Mouse (Mus musculus): Measurements from ENCODE around the gene Gpr34. TPM values are rescaled to one million over a fixed set of nuclear protein-coding genes. Genes with fewer than 3 reads are reported as not detected.

Gpr34 gene
- polyA plus RNA-seq (2014; fragmentation: Nextera tagmentation; extraction: Ambion mirVana), result 3.8 and 4.1 TPM in 2 replicates

GRCm38 (mm10) chrX:13631599-13632283, at the start of gene Gpr34:
TSS of gene Gpr34 (plus strand) at chrX:13632089.
- H3K4me3 ChIP-seq (ENCODE audit: low read depth, low read length), result no peak within 1 kb of the TSS
- no peak within 1 kb of the TSS for H3K9ac ChIP-seq (ENCODE audit: low read length)
- ATAC-seq (no peak), DNase-seq (ENCODE audit: low spot score) (no peak)
- no peaks in the 10 kb centered on the region for H3K36me3 ChIP-seq (ENCODE audit: control insufficient read depth, insufficient read depth, low read length)
- WGBS, result 66% methylated on average over 5 of the region's 5 CpGs
- no peak within 1 kb of the TSS for H3K27ac ChIP-seq (ENCODE audit: low read depth, low read length)
- H3K4me1 ChIP-seq (ENCODE audit: control insufficient read depth, insufficient read depth, low read length), result no peaks in the 10 kb centered on the region
- H3K4me2 ChIP-seq (ENCODE audit: low read length), result no peak within 1 kb of the TSS
- H3K27me3 ChIP-seq (replicated peaks; ENCODE audit: control insufficient read depth, insufficient read depth, low read length), result no peaks in the 10 kb centered on the region
- H3K9me3 ChIP-seq (replicated peaks; ENCODE audit: control insufficient read depth, low read length), result no peaks in the 10 kb centered on the region

GRCm38 (mm10) chrX:13599373-13599772, 32.5 kb upstream of the Gpr34 start:
- Histone ChIP-seq H3K4me1 (ENCODE audit: control insufficient read depth, insufficient read depth, low read length) (no peaks in the 10 kb centered on the region), H3K36me3 (ENCODE audit: control insufficient read depth, insufficient read depth, low read length) (no peaks in the 10 kb centered on the region), H3K9ac (ENCODE audit: low read length) (no peak overlapping the region), H3K27ac (ENCODE audit: low read depth, low read length) (no peak overlapping the region), H3K9me3 (replicated peaks; ENCODE audit: control insufficient read depth, low read length) (no peaks in the 10 kb centered on the region), H3K4me2 (ENCODE audit: low read length) (no peak overlapping the region), H3K27me3 (replicated peaks; ENCODE audit: control insufficient read depth, insufficient read depth, low read length) (no peaks in the 10 kb centered on the region), H3K4me3 (ENCODE audit: low read depth, low read length) (no peak overlapping the region)
- ATAC-seq (no peak), DNase-seq (ENCODE audit: low spot score) (no peak)
- WGBS, result 82% methylated on average over 2 of the region's 2 CpGs

GRCm38 (mm10) chrX:13599966-13600365, 31.9 kb upstream of the Gpr34 start:
- WGBS, result 80% methylated on average over 1 of the region's 1 CpGs
- no peak overlapping the region for H3K4me3 ChIP-seq (ENCODE audit: low read depth, low read length)
- no peaks in the 10 kb centered on the region for H3K4me1 ChIP-seq (ENCODE audit: control insufficient read depth, insufficient read depth, low read length)
- H3K27ac ChIP-seq (ENCODE audit: low read depth, low read length), result no peak overlapping the region
- no peaks in the 10 kb centered on the region for H3K9me3 ChIP-seq (replicated peaks; ENCODE audit: control insufficient read depth, low read length)
- no peaks in the 10 kb centered on the region for H3K36me3 ChIP-seq (ENCODE audit: control insufficient read depth, insufficient read depth, low read length)
- H3K9ac ChIP-seq (ENCODE audit: low read length), result no peak overlapping the region
- H3K4me2 ChIP-seq (ENCODE audit: low read length), result no peak overlapping the region
- no peaks in the 10 kb centered on the region for H3K27me3 ChIP-seq (replicated peaks; ENCODE audit: control insufficient read depth, insufficient read depth, low read length)
- DNase-seq (ENCODE audit: low spot score) (no peak), ATAC-seq (no peak)

- ATAC-seq, result no peak
- Histone ChIP-seq H3K4me1 (ENCODE audit: control insufficient read depth, insufficient read depth, low read length) (no peaks in the 10 kb centered on the region), H3K9me3 (replicated peaks; ENCODE audit: control insufficient read depth, low read length) (no peaks in the 10 kb centered on the region), H3K27ac (ENCODE audit: low read depth, low read length) (no peak overlapping the region), H3K27me3 (replicated peaks; ENCODE audit: control insufficient read depth, insufficient read depth, low read length) (no peaks in the 10 kb centered on the region), H3K9ac (ENCODE audit: low read length) (no peak overlapping the region), H3K4me2 (ENCODE audit: low read length) (no peak overlapping the region), H3K36me3 (ENCODE audit: control insufficient read depth, insufficient read depth, low read length) (no peaks in the 10 kb centered on the region), H3K4me3 (ENCODE audit: low read depth, low read length) (no peak overlapping the region)
- no peak for DNase-seq (ENCODE audit: low spot score)
- WGBS, result 71% methylated on average over 3 of the region's 3 CpGs
Measured at GRCm38 (mm10) chrX:13606741-13607140, 25.1 kb upstream of the Gpr34 start.

DNA sequence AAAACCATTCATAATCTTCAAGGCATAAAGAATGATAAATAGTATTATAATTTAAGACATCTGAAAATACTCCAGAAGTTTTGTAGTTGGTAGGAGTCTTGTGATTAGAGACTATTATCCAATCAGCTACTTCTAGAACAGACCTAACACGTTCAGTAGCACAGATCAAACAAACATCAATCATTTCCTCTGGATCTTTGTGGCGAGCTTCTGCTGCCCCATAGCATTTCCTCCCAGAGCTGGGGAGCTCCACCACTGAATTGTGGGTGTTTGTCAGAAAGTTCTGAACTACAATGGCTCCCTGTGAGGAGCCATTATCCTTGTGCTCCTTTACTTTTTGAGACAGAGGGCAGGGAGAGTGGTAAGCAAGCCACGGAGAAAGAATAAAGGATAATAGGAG, 24.1 kb upstream of the Gpr34 start:
- no peak for ATAC-seq
- no peaks in the 10 kb centered on the region for H3K36me3 ChIP-seq (ENCODE audit: control insufficient read depth, insufficient read depth, low read length)
- no peak overlapping the region for H3K27ac ChIP-seq (ENCODE audit: low read depth, low read length)
- H3K9ac ChIP-seq (ENCODE audit: low read length), result no peak overlapping the region
- H3K4me2 ChIP-seq (ENCODE audit: low read length), result no peak overlapping the region
- no peak overlapping the region for H3K4me3 ChIP-seq (ENCODE audit: low read depth, low read length)
- H3K27me3 ChIP-seq (replicated peaks; ENCODE audit: control insufficient read depth, insufficient read depth, low read length), result no peaks in the 10 kb centered on the region
- DNase-seq (ENCODE audit: low spot score), result no peak
- no peaks in the 10 kb centered on the region for H3K4me1 ChIP-seq (ENCODE audit: control insufficient read depth, insufficient read depth, low read length)
- H3K9me3 ChIP-seq (replicated peaks; ENCODE audit: control insufficient read depth, low read length), result no peaks in the 10 kb centered on the region
- 44% methylated on average over 3 of the region's 3 CpGs for WGBS

DNA sequence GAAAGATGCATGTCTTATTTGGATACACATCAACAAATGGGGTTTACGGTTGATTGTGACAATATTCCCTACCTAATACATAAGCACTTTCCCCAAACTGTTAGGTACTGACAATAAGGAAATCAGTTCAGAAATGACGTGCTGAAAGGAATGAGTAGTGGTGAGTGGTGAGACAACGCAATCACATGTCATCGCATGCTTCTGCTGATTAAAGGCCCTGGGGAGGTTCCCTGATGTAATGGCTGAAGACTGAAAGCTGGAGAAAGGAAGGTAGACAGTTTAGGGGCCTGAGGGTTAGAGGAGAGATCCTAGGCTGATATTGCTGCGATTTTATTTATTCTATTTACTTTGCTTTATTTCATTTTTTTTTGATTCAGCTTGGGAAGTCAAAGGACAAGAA, 20.8 kb upstream of the Gpr34 start:
- DNase-seq (ENCODE audit: low spot score) (no peak), ATAC-seq (no peak)
- H3K27ac ChIP-seq (ENCODE audit: low read depth, low read length), result no peak overlapping the region
- H3K4me2 ChIP-seq (ENCODE audit: low read length), result no peak overlapping the region
- no peaks in the 10 kb centered on the region for H3K9me3 ChIP-seq (replicated peaks; ENCODE audit: control insufficient read depth, low read length)
- WGBS, result 91% methylated on average over 5 of the region's 5 CpGs
- H3K4me1 ChIP-seq (ENCODE audit: control insufficient read depth, insufficient read depth, low read length), result no peaks in the 10 kb centered on the region
- no peaks in the 10 kb centered on the region for H3K27me3 ChIP-seq (replicated peaks; ENCODE audit: control insufficient read depth, insufficient read depth, low read length)
- H3K4me3 ChIP-seq (ENCODE audit: low read depth, low read length), result no peak overlapping the region
- no peaks in the 10 kb centered on the region for H3K36me3 ChIP-seq (ENCODE audit: control insufficient read depth, insufficient read depth, low read length)
- no peak overlapping the region for H3K9ac ChIP-seq (ENCODE audit: low read length)

- Histone ChIP-seq H3K9me3 (replicated peaks; ENCODE audit: control insufficient read depth, low read length) (no peaks in the 10 kb centered on the region), H3K4me2 (ENCODE audit: low read length) (no peak overlapping the region), H3K4me3 (ENCODE audit: low read depth, low read length) (no peak overlapping the region), H3K27me3 (replicated peaks; ENCODE audit: control insufficient read depth, insufficient read depth, low read length) (no peaks in the 10 kb centered on the region), H3K4me1 (ENCODE audit: control insufficient read depth, insufficient read depth, low read length) (no peaks in the 10 kb centered on the region), H3K9ac (ENCODE audit: low read length) (no peak overlapping the region), H3K27ac (ENCODE audit: low read depth, low read length) (no peak overlapping the region), H3K36me3 (ENCODE audit: control insufficient read depth, insufficient read depth, low read length) (no peaks in the 10 kb centered on the region)
- 69% methylated on average over 2 of the region's 2 CpGs for WGBS
- ATAC-seq (no peak), DNase-seq (ENCODE audit: low spot score) (no peak)
Measured at GRCm38 (mm10) chrX:13612115-13612514, 19.8 kb upstream of the Gpr34 start.

DNA sequence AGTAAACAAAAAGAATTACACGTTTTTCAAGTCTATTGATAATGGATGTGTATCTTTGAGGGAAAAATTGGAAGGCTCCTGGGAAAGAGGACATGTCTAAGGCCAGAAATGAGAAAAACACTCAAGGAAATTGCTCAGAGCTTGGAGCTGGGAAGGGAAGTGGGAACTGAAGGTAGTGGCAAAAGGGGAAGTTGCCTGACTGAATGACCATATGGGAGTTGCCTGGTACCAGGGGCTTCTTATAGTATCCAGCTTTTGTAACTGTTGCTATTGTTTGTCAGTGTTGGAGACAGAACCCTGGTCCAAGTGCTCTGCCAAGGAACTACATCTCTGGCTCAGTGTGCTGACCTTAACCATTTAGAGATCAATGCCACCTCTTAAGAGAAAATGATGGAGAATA, 15.2 kb upstream of the Gpr34 start:
- no peak overlapping the region for H3K9ac ChIP-seq (ENCODE audit: low read length)
- no peaks in the 10 kb centered on the region for H3K36me3 ChIP-seq (ENCODE audit: control insufficient read depth, insufficient read depth, low read length)
- H3K4me3 ChIP-seq (ENCODE audit: low read depth, low read length), result no peak overlapping the region
- ATAC-seq (no peak), DNase-seq (ENCODE audit: low spot score) (no peak)
- no peak overlapping the region for H3K27ac ChIP-seq (ENCODE audit: low read depth, low read length)
- no peaks in the 10 kb centered on the region for H3K27me3 ChIP-seq (replicated peaks; ENCODE audit: control insufficient read depth, insufficient read depth, low read length)
- H3K4me2 ChIP-seq (ENCODE audit: low read length), result no peak overlapping the region
- no peaks in the 10 kb centered on the region for H3K4me1 ChIP-seq (ENCODE audit: control insufficient read depth, insufficient read depth, low read length)
- 60% methylated on average over 1 of the region's 1 CpGs for WGBS
- H3K9me3 ChIP-seq (replicated peaks; ENCODE audit: control insufficient read depth, low read length), result no peaks in the 10 kb centered on the region

- Histone ChIP-seq H3K27ac (ENCODE audit: low read depth, low read length) (no peak overlapping the region), H3K4me3 (ENCODE audit: low read depth, low read length) (no peak overlapping the region), H3K27me3 (replicated peaks; ENCODE audit: control insufficient read depth, insufficient read depth, low read length) (no peaks in the 10 kb centered on the region), H3K9ac (ENCODE audit: low read length) (no peak overlapping the region), H3K4me1 (ENCODE audit: control insufficient read depth, insufficient read depth, low read length) (no peaks in the 10 kb centered on the region), H3K4me2 (ENCODE audit: low read length) (no peak overlapping the region), H3K9me3 (replicated peaks; ENCODE audit: control insufficient read depth, low read length) (no peaks in the 10 kb centered on the region), H3K36me3 (ENCODE audit: control insufficient read depth, insufficient read depth, low read length) (no peaks in the 10 kb centered on the region)
- ATAC-seq, result no peak
- 94% methylated on average over 1 of the region's 1 CpGs for WGBS
- DNase-seq (ENCODE audit: low spot score), result no peak
Measured at GRCm38 (mm10) chrX:13617294-13617693, 14.6 kb upstream of the Gpr34 start.

Data from forebrain, embryonic 14.5 days (tissue).